Comparison of ENCODE assay signal across 24 mouse cellular contexts in genomic region chr17:19692062-19692461, GRCm38 (mm10). TPM values are rescaled to one million over a fixed set of nuclear protein-coding genes. Genes with fewer than 3 reads are reported as not detected.
"Had no signal": no experiment of that assay in that cellular context is flagged by ENCODE, and none has a peak within 500 bp of the region (broad histone marks: within the 10 kb centered on the region; RNA-seq: fewer than 3 reads in every experiment).

No protein-coding gene starts in this region.

- H3K9ac ChIP-seq: neural tube, embryonic 13.5 days; neural tube, embryonic 15.5 days; stomach, embryonic 15.5 days had no signal

- H3K27me3 ChIP-seq: neural tube, embryonic 13.5 days; neural tube, embryonic 15.5 days; stomach, embryonic 15.5 days had no signal

- H3K27ac ChIP-seq: neural tube, embryonic 13.5 days; neural tube, embryonic 15.5 days; stomach, embryonic 15.5 days; stomach, postnatal 0 days had no signal

- H3K4me2 ChIP-seq: neural tube, embryonic 13.5 days; neural tube, embryonic 15.5 days; stomach, embryonic 15.5 days had no signal

- H3K4me3 ChIP-seq: neural tube, embryonic 13.5 days; neural tube, embryonic 15.5 days; stomach, embryonic 15.5 days had no signal

- DNase-seq: retina, postnatal 1 day; right cerebral cortex, adult 18-20 months; right cerebral cortex, postnatal 14 days; right cerebral cortex, postnatal 25 days; right cerebral cortex, postnatal 4 days; spleen, adult 18-20 months; thymus, adult 18-20 months; thymus, adult 2 months; thymus, postnatal 14 days; thymus, postnatal 25 days; thymus, postnatal 36 days; thymus, postnatal 4 days had no signal

- H3K4me1 ChIP-seq: neural tube, embryonic 13.5 days; neural tube, embryonic 15.5 days; stomach, embryonic 15.5 days had no signal

- H3K36me3 ChIP-seq: neural tube, embryonic 13.5 days; neural tube, embryonic 15.5 days; stomach, embryonic 15.5 days had no signal

RNA-seq across cellular contexts. Expression of gene Vmn2r102, which starts 31.9 kb away (rescaled TPM):
- polyA plus RNA-seq: neural tube, embryonic 13.5 days; neural tube, embryonic 14.5 days; neural tube, embryonic 15.5 days; small intestine, adult 2 months; spleen, adult 2 months; stomach, embryonic 14.5 days; stomach, embryonic 15.5 days; stomach, embryonic 16.5 days; stomach, postnatal 0 days; testis, adult 2 months; thymus, adult 2 months; thymus, postnatal 0 days; urinary bladder, adult 2 months had no signal
